Mouse (Mus musculus) lung, postnatal 0 days (tissue): Measurements from ENCODE around the gene Cachd1. TPM values are rescaled to one million over a fixed set of nuclear protein-coding genes. Genes with fewer than 3 reads are reported as not detected.

ENCODE experiments used
- ATAC-seq: fragments of 200-750 bp; cut with Nextera tagmentation; 2 replicates; pipeline ENCODE4 v1.8.0; 2017; ENCODE audit warnings: moderate library complexity
- DNase-seq: peaks from one replicate; pipeline ENCODE4 v3.0.0-alpha.2; 2016; ENCODE audit warnings: low spot score
- H3K27ac ChIP-seq: fragments of 300-500 bp; sonication (generic); 2 replicates; pipeline ENCODE4 v1.5.1; 2014; ENCODE audit warnings: antibody characterized with exemption, mild to moderate bottlenecking, low read length, mixed read lengths
- H3K27me3 ChIP-seq: fragments of 300-500 bp; sonication (generic); replicated peaks from 2 replicates; pipeline ENCODE4 v1.6.1; 2014; ENCODE audit warnings: low read length, mixed read lengths; ENCODE audit not compliant: insufficient read depth
- H3K36me3 ChIP-seq: fragments of 300-500 bp; sonication (generic); 2 replicates; pipeline ENCODE4 v1.6.1; 2014; ENCODE audit warnings: low read length, mixed read lengths; ENCODE audit not compliant: insufficient read depth
- H3K4me1 ChIP-seq: fragments of 300-500 bp; sonication (generic); 2 replicates; pipeline ENCODE4 v1.6.1; 2014; ENCODE audit warnings: antibody characterized with exemption, low read depth, low read length, mixed read lengths; ENCODE audit not compliant: insufficient read depth
- H3K4me2 ChIP-seq: fragments of 300-500 bp; sonication (generic); replicated peaks from 2 replicates; pipeline ENCODE4 v1.6.1; 2014; ENCODE audit warnings: low read depth, mild to moderate bottlenecking, low read length, moderate library complexity, mixed read lengths
- H3K4me3 ChIP-seq: fragments of 300-500 bp; sonication (generic); 2 replicates; pipeline ENCODE4 v1.5.1; 2014; ENCODE audit warnings: low read depth, low read length
- H3K9ac ChIP-seq: fragments of 300-500 bp; sonication (generic); replicated peaks from 2 replicates; pipeline ENCODE4 v1.6.1; 2014; ENCODE audit warnings: low read depth, mild to moderate bottlenecking
- H3K9me3 ChIP-seq: fragments of 300-500 bp; sonication (generic); 2 replicates; pipeline ENCODE4 v1.6.1; 2016; ENCODE audit warnings: low read length, mixed read lengths
- CTCF ChIP-seq: IDR thresholded peaks from 2 replicates; pipeline ENCODE4 v1.5.1; 2016; ENCODE audit warnings: antibody characterized with exemption, mild to moderate bottlenecking
- EP300 ChIP-seq: IDR thresholded peaks from 2 replicates; pipeline ENCODE4 v1.6.1; 2016; ENCODE audit warnings: antibody characterized with exemption, mild to moderate bottlenecking, control low read depth
- WGBS: fragments of 180-500 bp; shearing (Covaris S2); extraction: QIAGEN DNeasy Blood & Tissue Kit; methylation state at CpG from one replicate; pipeline ENCODE4 v1.1.7; 2014; 5-methylcytosine and 5-hydroxymethylcytosine counted together
- polyA plus RNA-seq: library from polyadenylated mRNA; unstranded; fragments of >200 nt; fragmentation: Nextera tagmentation; extraction: Ambion mirVana; gene quantifications from 2 replicates; pipeline ENCODE4 v1.2.1, GENCODE M21; 2015

Cachd1 gene
- polyA plus RNA-seq, 1 experiment from 2014 or later: 10.3 TPM

DNA sequence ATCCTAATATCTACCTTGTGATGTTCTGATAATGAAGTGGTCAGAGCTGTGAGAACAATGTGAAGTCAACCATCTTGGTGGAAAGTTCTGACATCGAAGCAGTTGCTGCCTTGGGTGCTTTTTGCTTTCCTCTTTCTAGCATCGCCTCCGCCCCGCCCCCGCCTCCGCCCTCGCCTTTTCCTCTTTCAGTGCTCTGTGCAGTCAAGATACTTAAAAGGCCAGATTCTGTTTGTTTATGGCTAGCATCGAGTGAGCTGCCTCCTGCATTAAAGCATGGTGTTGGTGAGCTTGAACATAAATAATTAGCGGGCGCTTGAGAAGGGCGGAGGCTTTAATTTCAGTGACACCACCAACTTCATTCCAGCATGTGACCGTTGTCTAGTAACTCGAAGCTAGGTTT, 88.9 kb downstream of the Cachd1 start:
- H3K9me3 ChIP-seq: no peaks in the 10 kb centered on the region
- no peak overlapping the region for H3K9ac ChIP-seq
- ATAC-seq (no peak), DNase-seq (no peak)
- TF ChIP-seq CTCF (no peak), EP300 (no peak)
- no peak overlapping the region for H3K27ac ChIP-seq
- peak overlapping the region; percentile 9; the same call in 1 of the 2 replicates for H3K4me2 ChIP-seq
- H3K27me3 ChIP-seq: no peaks in the 10 kb centered on the region
- H3K36me3 ChIP-seq: no peaks in the 10 kb centered on the region
- peaks cover 3% of the 10 kb centered on the region; the same call in 1 of the 2 replicates for H3K4me1 ChIP-seq
- no peak overlapping the region for H3K4me3 ChIP-seq
- WGBS: 27% methylated on average over 13 of the region's 13 CpGs

DNA sequence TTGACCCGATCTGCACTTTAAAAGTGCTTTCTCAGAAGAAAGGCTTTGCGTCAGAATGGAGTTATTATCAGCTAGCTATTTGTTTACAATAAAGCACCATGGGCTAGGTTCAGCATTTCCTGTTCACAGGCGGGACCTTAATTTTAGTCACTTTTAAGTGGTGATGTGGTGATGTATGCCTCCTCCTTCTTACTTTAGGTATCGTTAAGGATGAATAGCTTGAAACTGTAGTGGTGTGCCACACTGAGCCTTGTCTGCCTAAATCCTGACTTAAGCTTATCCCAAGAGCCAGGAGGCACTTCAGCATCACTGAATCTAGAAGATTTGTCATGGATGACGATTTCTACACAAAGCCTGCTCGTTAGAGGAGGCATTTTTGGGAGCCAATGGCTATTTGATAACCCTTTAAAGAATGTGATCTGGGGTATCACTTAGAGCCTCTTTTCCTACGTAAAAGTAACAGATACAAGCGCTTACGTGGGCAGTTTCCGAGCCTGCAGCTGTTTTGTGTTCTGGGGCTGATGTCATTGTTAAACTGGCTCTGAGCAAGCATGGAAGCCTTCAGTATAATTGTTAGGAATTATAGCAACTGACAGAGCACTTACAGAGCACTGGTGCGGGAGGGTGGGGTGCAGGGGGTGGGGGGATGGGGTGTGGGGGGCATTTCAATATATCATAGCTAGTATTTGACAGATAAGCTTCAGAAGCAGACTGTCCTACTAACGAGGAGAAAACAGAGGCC, 89.7 kb downstream of the Cachd1 start:
- TF ChIP-seq EP300 (no peak), CTCF (no peak)
- Histone ChIP-seq H3K4me3 (no peak overlapping the region), H3K27ac (no peak overlapping the region), H3K9ac (no peak overlapping the region), H3K4me2 (no peak overlapping the region), H3K36me3 (no peaks in the 10 kb centered on the region), H3K4me1 (peaks cover 3% of the 10 kb centered on the region; the same call in 1 of the 2 replicates), H3K27me3 (no peaks in the 10 kb centered on the region), H3K9me3 (no peaks in the 10 kb centered on the region)
- ATAC-seq (no peak), DNase-seq (no peak)
- WGBS: 55% methylated on average over 12 of the region's 12 CpGs

DNA sequence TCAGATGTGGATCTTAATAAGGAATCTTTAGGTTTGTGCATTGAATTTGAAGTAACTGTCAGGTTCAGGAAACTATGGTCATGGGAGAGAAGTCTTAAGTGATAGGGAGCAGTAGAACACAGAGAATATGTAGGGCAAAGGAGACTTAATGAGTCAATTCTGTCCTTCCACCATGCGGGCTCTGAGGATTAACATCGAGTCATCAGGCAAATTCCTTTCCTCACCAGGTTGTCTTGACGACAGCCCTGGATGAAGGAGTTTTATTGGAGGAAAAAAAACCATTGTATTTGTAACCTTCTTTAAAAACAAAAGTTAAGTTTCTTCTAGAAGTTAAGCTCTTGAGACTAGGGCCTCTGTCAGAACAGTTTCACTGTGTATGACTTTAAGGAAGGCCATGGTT, 100.9 kb downstream of the Cachd1 start:
- Histone ChIP-seq H3K36me3 (no peaks in the 10 kb centered on the region), H3K9me3 (no peaks in the 10 kb centered on the region), H3K4me1 (no peaks in the 10 kb centered on the region), H3K9ac (no peak overlapping the region), H3K4me3 (no peak overlapping the region), H3K27ac (no peak overlapping the region), H3K27me3 (0 out of 2 replicates have a peak, but pooled peaks cover 2% of the 10 kb centered on the region), H3K4me2 (no peak overlapping the region)
- TF ChIP-seq EP300 (no peak), CTCF (no peak)
- DNase-seq (no peak), ATAC-seq (no peak)
- WGBS: 69% methylated on average over 3 of the region's 3 CpGs

GRCm38 (mm10) chr4:100879414-100879813, 102.9 kb downstream of the Cachd1 start:
- 0 out of 2 replicates have a peak, but pooled peaks cover 2% of the 10 kb centered on the region for H3K27me3 ChIP-seq
- H3K9me3 ChIP-seq: no peaks in the 10 kb centered on the region
- DNase-seq: peak; percentile 45
- no peak overlapping the region for H3K9ac ChIP-seq
- H3K27ac ChIP-seq: no peak overlapping the region
- H3K4me3 ChIP-seq: no peak overlapping the region
- no peak for TF ChIP-seq CTCF
- TF ChIP-seq EP300: 0 out of 2 replicates have a peak, but pooled peaks have one; percentile 13
- WGBS: 26% methylated on average over 8 of the region's 8 CpGs
- ATAC-seq: peak; percentile 55
- no peak overlapping the region for H3K4me2 ChIP-seq
- H3K36me3 ChIP-seq: no peaks in the 10 kb centered on the region
- no peaks in the 10 kb centered on the region for H3K4me1 ChIP-seq

DNA sequence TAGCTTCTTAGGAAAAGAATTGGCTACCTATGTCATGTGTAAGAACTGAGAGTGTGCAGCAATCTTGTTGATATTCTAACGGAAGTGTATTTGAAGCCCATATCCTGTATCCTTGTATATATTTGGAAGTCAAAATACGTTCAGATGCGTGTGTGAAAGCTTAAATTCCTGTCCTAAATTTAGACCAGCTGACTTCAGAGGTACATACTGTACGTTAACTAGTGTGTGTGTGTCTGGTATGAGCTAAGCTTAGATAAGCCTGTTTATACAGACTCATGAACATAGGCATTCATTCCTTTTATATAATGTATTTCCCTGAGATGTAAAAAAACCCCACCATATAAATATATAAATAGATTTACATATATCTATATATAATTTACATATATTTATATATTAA, 103.6 kb downstream of the Cachd1 start:
- 33% methylated on average over 4 of the region's 4 CpGs for WGBS
- no peaks in the 10 kb centered on the region for H3K36me3 ChIP-seq
- no peak overlapping the region for H3K4me3 ChIP-seq
- H3K4me2 ChIP-seq: no peak overlapping the region; the same call in 1 of the 2 replicates
- TF ChIP-seq CTCF (no peak), EP300 (no peak)
- peak; percentile 48 for ATAC-seq
- H3K9ac ChIP-seq: no peak overlapping the region
- 0 out of 2 replicates have a peak, but pooled peaks cover 2% of the 10 kb centered on the region for H3K27me3 ChIP-seq
- H3K27ac ChIP-seq: no peak overlapping the region
- peak; percentile 41 for DNase-seq
- no peaks in the 10 kb centered on the region for H3K9me3 ChIP-seq
- H3K4me1 ChIP-seq: no peaks in the 10 kb centered on the region

GRCm38 (mm10) chr4:100885793-100886742, 109.6 kb downstream of the Cachd1 start:
- TF ChIP-seq EP300 (no peak), CTCF (no peak)
- H3K9ac ChIP-seq: no peak overlapping the region
- no peaks in the 10 kb centered on the region for H3K36me3 ChIP-seq
- 14% methylated on average over 19 of the region's 19 CpGs for WGBS
- H3K27ac ChIP-seq: peak overlapping the region; percentile 60
- peak; percentile 91 for ATAC-seq
- peak overlapping the region; percentile 14; the same call in 1 of the 2 replicates for H3K4me2 ChIP-seq
- no peaks in the 10 kb centered on the region for H3K27me3 ChIP-seq
- DNase-seq: peak; percentile 86
- no peak overlapping the region for H3K4me3 ChIP-seq
- H3K4me1 ChIP-seq: peaks cover 4% of the 10 kb centered on the region; the same call in 1 of the 2 replicates
- no peaks in the 10 kb centered on the region for H3K9me3 ChIP-seq
